Mouse (Mus musculus) kidney, adult 2 months (tissue): ENCODE measurements around the gene S100a5. TPM values are rescaled to one million over a fixed set of nuclear protein-coding genes. Genes with fewer than 3 reads are reported as not detected.

Experiments
- DNase-seq: peaks from one replicate; pipeline ENCODE4 v3.0.0; 2021
- H3K27ac ChIP-seq: fragments of 200-500 bp; 2 replicates; pipeline ENCODE4 v1.5.1; 2012; ENCODE audit warnings: low read depth, low read length, control low read depth, inconsistent platforms; ENCODE audit not compliant: insufficient read depth
- H3K27me3 ChIP-seq: fragments of 200-500 bp; replicated peaks from 2 replicates; pipeline ENCODE4 v1.6.1; 2012; ENCODE audit warnings: mild to moderate bottlenecking, moderate library complexity, low read length, inconsistent platforms; ENCODE audit not compliant: control insufficient read depth, insufficient read depth
- H3K36me3 ChIP-seq: fragments of 200-500 bp; 2 replicates; pipeline ENCODE4 v1.6.1; 2012; ENCODE audit warnings: mild to moderate bottlenecking, moderate library complexity, low read length, inconsistent platforms; ENCODE audit not compliant: control insufficient read depth, insufficient read depth
- H3K4me1 ChIP-seq: fragments of 200-500 bp; 2 replicates; pipeline ENCODE4 v1.6.1; 2011; ENCODE audit warnings: low read length; ENCODE audit not compliant: control insufficient read depth, insufficient read depth
- H3K4me3 ChIP-seq: fragments of 200-500 bp; 2 replicates; pipeline ENCODE4 v1.5.1; 2011; ENCODE audit warnings: mild to moderate bottlenecking, low read depth, low read length, control low read depth; ENCODE audit not compliant: insufficient read depth
- CTCF ChIP-seq: fragments of 200-500 bp; conservative IDR thresholded peaks from 2 replicates; pipeline ENCODE4 v1.5.1; 2011; ENCODE audit warnings: low read depth, mild to moderate bottlenecking, control low read depth, low read length, moderate library complexity, mixed read lengths; ENCODE audit not compliant: insufficient read depth, insufficient read length
- POLR2A ChIP-seq: fragments of 200-500 bp; IDR thresholded peaks from one replicate; pipeline ENCODE4 v1.6.1; 2011; ENCODE audit warnings: low read depth, low read length, control low read depth
- WGBS: fragments of 180-500 bp; shearing (Covaris S2); methylation state at CpG from one replicate; pipeline ENCODE4 v1.1.7; 2018; 5-methylcytosine and 5-hydroxymethylcytosine counted together
- polyA plus RNA-seq: library from polyadenylated mRNA; depleted of rRNA; stranded (reverse); fragments of >200 nt; gene quantifications from 2 replicates; pipeline ENCODE4 v1.2.3, GENCODE M21; 2012

S100a5 gene
- polyA plus RNA-seq, 1 experiment, result not detected

DNA sequence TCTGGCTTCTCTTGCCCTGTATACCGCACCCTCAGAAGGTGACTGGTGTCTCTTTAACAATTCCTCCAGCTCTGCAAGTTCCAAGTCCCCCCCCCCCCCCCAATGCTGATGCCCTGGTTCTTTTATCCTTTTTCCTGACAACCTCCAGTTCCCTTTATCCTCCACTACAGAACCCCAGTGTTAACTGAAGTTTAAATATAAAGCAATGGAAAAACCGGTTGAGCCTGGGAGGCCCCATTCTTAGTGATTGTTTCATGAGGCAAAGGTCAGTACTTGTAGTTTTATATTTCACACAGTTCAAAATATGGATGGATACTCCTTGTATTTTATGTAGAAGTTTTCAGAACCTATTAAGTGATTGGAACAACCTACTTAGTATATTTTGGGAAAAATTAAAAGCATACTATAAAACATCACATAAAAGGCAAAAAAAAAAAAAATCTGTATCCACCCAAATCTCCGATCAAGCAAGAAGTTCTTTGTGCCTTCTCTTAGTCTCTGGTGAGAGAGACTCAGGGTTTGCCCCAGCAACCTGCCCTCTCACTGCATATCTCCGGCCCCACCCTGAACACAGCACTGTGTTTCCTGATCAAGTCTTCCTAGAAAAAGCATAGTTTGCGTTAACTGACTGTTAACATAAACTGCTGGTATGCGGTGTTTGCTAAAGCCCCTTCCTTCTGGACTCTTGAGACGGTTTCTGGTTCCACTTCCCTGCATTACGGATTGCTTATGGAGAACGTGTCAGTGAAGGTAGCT lies 18.1 kb downstream of the S100a5 start:
- DNase-seq, result no peak
- TF ChIP-seq POLR2A, result no peak
- Histone ChIP-seq H3K36me3 (no peaks in the 10 kb centered on the region), H3K27ac (no peak overlapping the region), H3K4me1 (no peaks in the 10 kb centered on the region), H3K4me3 (no peak overlapping the region), H3K27me3 (no peaks in the 10 kb centered on the region)
- WGBS, result 67% methylated on average over 9 of the region's 9 CpGs

DNA sequence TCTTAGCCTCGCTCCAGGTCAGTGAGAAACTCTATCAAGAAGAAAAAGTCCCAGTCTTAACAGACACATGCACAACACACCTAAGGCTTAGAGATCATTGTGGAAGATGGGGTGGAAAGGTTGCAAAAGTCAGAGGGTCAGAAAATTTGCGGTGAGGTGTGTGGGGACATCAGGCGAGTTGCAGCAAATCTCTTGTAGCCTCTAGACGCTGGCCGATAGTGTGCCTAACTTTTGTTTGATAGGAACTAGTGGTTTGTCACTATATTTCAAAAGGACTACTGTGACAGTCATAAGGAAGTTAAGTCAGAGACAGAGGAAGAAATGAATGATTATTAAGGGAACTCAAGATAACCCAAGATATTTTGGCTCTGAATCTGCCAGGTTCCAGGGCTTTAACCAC lies 19.0 kb downstream of the S100a5 start:
- 93% methylated on average over 5 of the region's 5 CpGs for WGBS
- H3K27ac ChIP-seq, result no peak overlapping the region

DNA sequence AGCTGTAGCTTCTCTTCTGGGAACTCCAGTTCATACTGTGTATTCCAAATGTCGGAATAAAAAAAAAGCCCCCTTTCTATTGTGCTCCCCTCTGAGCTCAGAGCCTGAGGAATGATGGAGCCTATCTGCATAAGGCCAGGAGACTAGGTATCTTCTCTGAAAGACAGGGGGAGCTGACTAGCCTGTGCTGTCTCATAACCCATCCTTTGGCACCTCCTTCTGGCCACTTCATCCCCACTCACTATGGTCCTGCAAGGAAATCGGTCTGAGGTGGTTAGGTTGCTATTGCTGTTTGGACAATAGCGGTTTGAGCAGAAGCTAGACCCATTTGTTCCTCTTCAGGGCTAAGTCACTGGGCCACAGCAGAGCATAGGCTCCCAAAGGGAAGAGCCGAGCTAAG lies 19.5 kb downstream of the S100a5 start:
- H3K27ac ChIP-seq, result no peak overlapping the region
- no peak overlapping the region for H3K4me3 ChIP-seq
- no peak for DNase-seq
- TF ChIP-seq POLR2A (no peak), CTCF (peak; percentile 60)
- no peaks in the 10 kb centered on the region for H3K27me3 ChIP-seq
- 66% methylated on average over 4 of the region's 4 CpGs for WGBS
- no peaks in the 10 kb centered on the region for H3K36me3 ChIP-seq
- no peaks in the 10 kb centered on the region for H3K4me1 ChIP-seq

More for the DNA sequence above, 19.0 kb downstream of the S100a5 start:
- no peaks in the 10 kb centered on the region for H3K36me3 ChIP-seq
- TF ChIP-seq POLR2A, result no peak
- no peak for TF ChIP-seq CTCF
- no peaks in the 10 kb centered on the region for H3K27me3 ChIP-seq
- no peak overlapping the region for H3K4me3 ChIP-seq
- H3K4me1 ChIP-seq, result no peaks in the 10 kb centered on the region
- DNase-seq, result no peak

DNA sequence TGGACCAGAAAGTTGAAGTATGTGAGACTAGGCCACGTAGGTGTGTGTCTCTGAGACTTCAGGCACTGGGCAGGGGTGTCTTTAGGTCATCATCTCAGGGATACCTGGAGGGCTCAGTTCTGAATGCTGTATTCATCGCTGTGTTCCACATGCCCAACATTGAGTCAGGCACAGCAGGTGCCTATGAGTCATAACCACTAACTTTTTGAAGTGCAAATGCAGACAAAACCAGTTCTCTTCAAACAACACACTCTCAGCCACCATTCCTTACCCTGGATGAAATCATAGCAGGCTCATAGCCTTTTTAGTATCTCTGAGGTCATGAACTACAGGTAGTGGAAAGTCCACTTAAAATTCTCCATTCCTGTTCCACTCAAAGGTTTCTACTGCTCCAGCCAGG lies 21.0 kb downstream of the S100a5 start:
- Histone ChIP-seq H3K4me1 (no peaks in the 10 kb centered on the region), H3K4me3 (no peak overlapping the region), H3K36me3 (no peaks in the 10 kb centered on the region), H3K27me3 (no peaks in the 10 kb centered on the region), H3K27ac (no peak overlapping the region)
- TF ChIP-seq CTCF (no peak), POLR2A (no peak)
- WGBS, result 81% methylated on average over 2 of the region's 2 CpGs
- no peak for DNase-seq

DNA sequence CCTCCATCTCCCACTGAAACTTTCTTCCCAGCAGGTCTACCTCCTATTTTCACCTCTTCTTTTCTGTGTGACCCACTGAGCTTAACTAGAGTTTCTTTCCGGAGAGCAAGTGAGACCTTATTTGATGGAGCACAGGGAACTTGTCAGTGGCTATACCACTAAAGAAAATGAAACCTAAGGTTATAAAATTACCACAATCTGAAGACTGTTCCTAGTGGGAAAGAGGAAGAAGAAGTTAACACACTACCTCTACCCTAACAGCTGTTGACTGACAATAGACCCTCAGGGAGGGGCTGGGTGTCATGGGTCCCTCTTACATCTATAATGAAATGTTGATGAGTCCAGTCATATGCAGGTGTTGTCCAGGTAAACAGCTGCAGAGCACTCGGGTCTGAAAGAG lies 23.7 kb downstream of the S100a5 start:
- TF ChIP-seq POLR2A (no peak), CTCF (no peak)
- Histone ChIP-seq H3K27me3 (no peaks in the 10 kb centered on the region), H3K36me3 (no peaks in the 10 kb centered on the region), H3K27ac (no peak overlapping the region), H3K4me3 (no peak overlapping the region), H3K4me1 (no peaks in the 10 kb centered on the region)
- WGBS, result 88% methylated on average over 2 of the region's 2 CpGs
- no peak for DNase-seq

DNA sequence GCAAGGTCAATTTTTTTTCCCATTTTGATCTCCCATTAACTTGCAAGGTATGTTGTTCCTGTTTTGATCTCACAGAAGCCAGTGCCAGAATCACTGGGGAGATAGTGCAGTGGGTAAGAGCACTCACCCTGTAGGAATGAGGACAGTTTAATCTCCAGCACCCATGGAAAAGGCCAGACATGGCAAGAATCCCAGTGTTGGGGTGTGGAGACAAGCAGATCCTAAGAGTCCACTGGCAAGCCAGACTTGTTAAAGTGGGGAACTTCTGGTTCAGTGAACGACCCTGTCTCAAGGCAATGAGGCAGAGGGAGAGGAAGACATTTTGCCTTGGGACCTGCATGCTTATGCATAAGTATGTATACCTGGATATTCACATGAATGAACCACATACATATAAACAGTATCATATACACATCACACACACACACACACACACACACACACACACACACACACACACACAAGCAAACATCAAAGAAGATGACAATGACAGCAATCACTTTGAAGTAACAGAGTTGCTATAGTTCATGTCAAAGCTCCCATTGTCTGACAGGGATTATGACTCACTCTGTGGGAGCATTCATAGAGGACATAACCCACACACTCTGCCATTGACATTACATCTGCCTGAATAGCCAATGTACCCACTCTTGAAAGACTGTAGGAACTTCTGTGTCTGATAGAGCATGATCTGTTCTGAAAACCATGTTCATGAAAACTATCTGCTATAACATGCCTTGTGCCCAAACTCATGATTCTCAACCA lies 30.4 kb downstream of the S100a5 start:
- no peak for DNase-seq
- TF ChIP-seq POLR2A, result no peak
- no peak for TF ChIP-seq CTCF
- Histone ChIP-seq H3K27ac (no peak overlapping the region), H3K27me3 (no peaks in the 10 kb centered on the region), H3K4me3 (no peak overlapping the region), H3K36me3 (no peaks in the 10 kb centered on the region), H3K4me1 (no peaks in the 10 kb centered on the region)
- WGBS, result 81% methylated on average over 1 of the region's 1 CpGs

DNA sequence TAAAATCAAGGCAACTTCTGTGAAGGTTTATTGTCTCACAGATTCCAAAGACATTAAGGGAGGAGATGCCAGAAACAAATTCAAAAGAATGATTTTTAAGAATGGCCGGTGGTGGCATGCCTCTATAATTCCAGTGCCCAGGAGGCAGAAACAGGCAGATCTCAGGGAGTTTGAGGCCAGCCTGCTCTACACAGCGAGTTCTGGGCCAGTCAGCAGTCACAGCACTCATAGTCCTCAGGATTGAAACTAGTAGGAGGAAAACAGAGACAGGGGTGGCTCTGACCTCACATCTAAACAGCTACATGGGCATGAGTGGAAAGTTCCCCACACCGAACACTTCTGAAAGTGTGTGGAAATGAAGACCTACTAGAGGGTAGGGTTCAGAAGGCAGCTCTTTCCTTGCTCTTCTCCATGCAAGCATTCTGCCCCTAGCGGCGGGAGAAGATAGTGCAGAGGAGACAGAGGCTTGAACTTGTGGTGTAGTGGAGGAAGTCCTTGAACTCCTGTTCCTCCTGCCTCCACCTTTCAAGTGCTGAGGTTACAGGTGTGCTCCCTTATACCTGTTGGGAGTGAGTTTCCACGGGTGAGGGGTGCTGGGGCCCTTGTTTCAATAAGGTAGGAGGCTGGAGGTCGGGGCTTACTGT lies 31.3 kb downstream of the S100a5 start:
- WGBS, result 59% methylated on average over 7 of the region's 7 CpGs
- H3K36me3 ChIP-seq, result no peaks in the 10 kb centered on the region
- TF ChIP-seq POLR2A (no peak), CTCF (peak; percentile 67)
- no peak overlapping the region for H3K27ac ChIP-seq
- H3K4me1 ChIP-seq, result no peaks in the 10 kb centered on the region
- no peaks in the 10 kb centered on the region for H3K27me3 ChIP-seq
- H3K4me3 ChIP-seq, result no peak overlapping the region
- peak; percentile 16 for DNase-seq
